Mouse (Mus musculus): ENCODE measurements around the gene Nsd2.
"Not testable (repeated sequence)": the region's sequence is repeated elsewhere in the genome, so short reads cannot be mapped to it uniquely, and the experiment has no call there.

Nsd2 gene

GRCm38 (mm10) chr5:33853086-33853485 lies 32.6 kb downstream of the Nsd2 start:
- peak; percentile 43 for DNase-seq

- peak; percentile 55 for DNase-seq
These were observed 33.5 kb downstream of the Nsd2 start for GRCm38 (mm10) chr5:33854019-33854418.

- DNase-seq = no peak
These were observed 37.2 kb downstream of the Nsd2 start for GRCm38 (mm10) chr5:33857693-33858092.

- peak; percentile 61 for DNase-seq
These were observed 54.9 kb downstream of the Nsd2 start for GRCm38 (mm10) chr5:33875472-33875871.

- no peak for DNase-seq
These were observed 60.6 kb downstream of the Nsd2 start for GRCm38 (mm10) chr5:33881118-33881517.

- DNase-seq = peak; percentile 69
These were observed 72.9 kb downstream of the Nsd2 start for GRCm38 (mm10) chr5:33893406-33893805.

GRCm38 (mm10) chr5:33895116-33895515 lies 74.6 kb downstream of the Nsd2 start:
- DNase-seq = peak; percentile 64

- DNase-seq = peak; percentile 66
These were observed 76.6 kb downstream of the Nsd2 start for GRCm38 (mm10) chr5:33897158-33897557.

- peak; percentile 85 for DNase-seq
These were observed 78.1 kb downstream of the Nsd2 start for GRCm38 (mm10) chr5:33898671-33899070.

- peak; percentile 76 for DNase-seq
These were observed 78.7 kb downstream of the Nsd2 start for GRCm38 (mm10) chr5:33899245-33899644.

- DNase-seq = peak; percentile 87
These were observed 79.6 kb downstream of the Nsd2 start for GRCm38 (mm10) chr5:33900101-33900500.

GRCm38 (mm10) chr5:33900701-33901263 lies 80.3 kb downstream of the Nsd2 start:
- peak; percentile 73 for DNase-seq

- DNase-seq = peak; percentile 64
These were observed 80.8 kb downstream of the Nsd2 start for GRCm38 (mm10) chr5:33901278-33901677.

- peak; percentile 78 for DNase-seq
These were observed 82.2 kb downstream of the Nsd2 start for GRCm38 (mm10) chr5:33902696-33903095.

- DNase-seq = peak; percentile 53
These were observed 82.7 kb downstream of the Nsd2 start for GRCm38 (mm10) chr5:33903176-33903575.

- DNase-seq = not testable (repeated sequence)
These were observed 94.5 kb downstream of the Nsd2 start for GRCm38 (mm10) chr5:33915031-33915430.

- DNase-seq = not testable (repeated sequence)
These were observed 96.1 kb downstream of the Nsd2 start for GRCm38 (mm10) chr5:33916616-33917015.

GRCm38 (mm10) chr5:33919466-33919865 lies 98.9 kb downstream of the Nsd2 start:
- no peak for DNase-seq

- no peak for DNase-seq
These were observed 99.5 kb downstream of the Nsd2 start for GRCm38 (mm10) chr5:33920037-33920436.

GRCm38 (mm10) chr5:33920924-33921323 lies 100.4 kb downstream of the Nsd2 start:
- DNase-seq = peak; percentile 86

GRCm38 (mm10) chr5:33921486-33922235 lies 101.1 kb downstream of the Nsd2 start:
- no peak for DNase-seq

- DNase-seq = no peak
These were observed 102.0 kb downstream of the Nsd2 start for GRCm38 (mm10) chr5:33922566-33922965.

GRCm38 (mm10) chr5:33926170-33926569 lies 105.6 kb downstream of the Nsd2 start:
- DNase-seq = no peak

- no peak for DNase-seq
These were observed 111.9 kb downstream of the Nsd2 start for GRCm38 (mm10) chr5:33932413-33932812.

- no peak for DNase-seq
These were observed 113.6 kb downstream of the Nsd2 start for GRCm38 (mm10) chr5:33934081-33934480.
